Mouse (Mus musculus): Measurements from ENCODE around the gene Nfatc4.

Nfatc4 gene

GRCm38 (mm10) chr14:55883149-55883661 lies 60.3 kb downstream of the Nfatc4 start:
- DNase-seq (ENCODE audit: inconsistent ontology term): no peak

All from Muller cell, postnatal 12 days (primary cell).